In the genomic region with DNA sequence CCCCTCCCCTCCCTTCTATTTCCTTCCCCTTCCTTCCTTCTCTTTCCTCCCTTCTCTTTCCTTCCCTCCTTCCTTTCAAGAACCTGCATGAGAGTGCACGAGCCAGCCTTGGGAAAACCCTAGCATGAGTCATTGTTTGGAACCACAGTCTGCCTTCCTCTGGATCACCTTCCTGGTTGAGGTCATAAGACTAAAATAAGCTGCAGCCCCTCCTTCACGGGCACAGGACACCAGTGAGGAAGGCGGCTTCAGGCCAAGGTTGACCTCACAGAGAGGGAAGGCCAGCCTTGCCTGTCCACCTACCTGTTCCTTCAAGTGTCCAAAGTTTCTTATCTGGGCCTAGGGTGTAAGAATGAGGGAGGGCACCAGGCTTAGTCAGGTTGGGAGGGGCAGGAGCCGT, we compare ENCODE assay signal across 9 mouse cellular contexts. TPM values are rescaled to one million over a fixed set of nuclear protein-coding genes. Genes with fewer than 3 reads are reported as not detected.
DNase-seq lines count a peak whose midpoint lies in the region; ATAC-seq and TF ChIP-seq lines count a peak whose summit lies in the region.
"Had no signal": no experiment of that assay in that cellular context is flagged by ENCODE, and none has a peak within 500 bp of the region (broad histone marks: within the 10 kb centered on the region; RNA-seq: fewer than 3 reads in every experiment).

No protein-coding gene starts in this region.

- H3K36me3 ChIP-seq in forebrain, embryonic 10.5 days (replicated peaks): no peaks in the 10 kb centered on the region
- no peaks in the 10 kb centered on the region for H3K36me3 ChIP-seq in forebrain, embryonic 12.5 days (replicated peaks)
- no peaks in the 10 kb centered on the region for H3K36me3 ChIP-seq in lung, embryonic 14.5 days (ENCODE audit: insufficient read depth)
- H3K36me3 ChIP-seq: hindbrain, embryonic 15.5 days had no signal

- H3K27me3 ChIP-seq in forebrain, embryonic 10.5 days (ENCODE audit: poor library complexity, severe bottlenecking): no peaks in the 10 kb centered on the region
- no peaks in the 10 kb centered on the region for H3K27me3 ChIP-seq in forebrain, embryonic 12.5 days
- no peaks in the 10 kb centered on the region for H3K27me3 ChIP-seq in lung, embryonic 14.5 days (ENCODE audit: insufficient read depth, low read length)
- H3K27me3 ChIP-seq: hindbrain, embryonic 15.5 days had no signal

- no peaks in the 10 kb centered on the region for H3K9me3 ChIP-seq in forebrain, embryonic 10.5 days
- no peaks in the 10 kb centered on the region for H3K9me3 ChIP-seq in forebrain, embryonic 12.5 days
- no peaks in the 10 kb centered on the region for H3K9me3 ChIP-seq in lung, embryonic 14.5 days (ENCODE audit: low read depth, low read length)
- H3K9me3 ChIP-seq: hindbrain, embryonic 15.5 days had no signal

- no peak overlapping the region for H3K9ac ChIP-seq in forebrain, embryonic 12.5 days
- peak overlapping the region; percentile 26; the same call in 1 of the 2 replicates for H3K9ac ChIP-seq in lung, embryonic 14.5 days
- H3K9ac ChIP-seq: hindbrain, embryonic 15.5 days had no signal

- no peak for DNase-seq in forebrain, embryonic 10.5 days (ENCODE audit: extremely low spot score, low spot score)
- DNase-seq in gastrocnemius, adult 8-10 months (ENCODE audit: low spot score in 2 of 2): peak; percentile 80 to 82
- DNase-seq in kidney, adult 11 months: peak; percentile 69
- DNase-seq in lung, embryonic 14.5 days: peak; percentile 71
- peak; percentile 71 for DNase-seq in yolk sac, embryonic 10.5 days (ENCODE audit: low spot score)
- DNase-seq in retina, embryonic 14.5 days (ENCODE audit: low spot score): no peak
- DNase-seq in layer of hippocampus, postnatal 10 days (ENCODE audit: low spot score in 2 of 2): no peak

- 71% methylated on average over 4 of the region's 4 CpGs for WGBS in forebrain, embryonic 10.5 days
- 71% methylated on average over 4 of the region's 4 CpGs for WGBS in forebrain, embryonic 12.5 days
- 19% methylated on average over 4 of the region's 4 CpGs for WGBS in lung, embryonic 14.5 days

- peak overlapping the region; percentile 31; the same call in 1 of the 2 replicates for H3K27ac ChIP-seq in forebrain, embryonic 10.5 days
- no peak overlapping the region for H3K27ac ChIP-seq in forebrain, embryonic 12.5 days
- peak overlapping the region; percentile 89 for H3K27ac ChIP-seq in lung, embryonic 14.5 days (ENCODE audit: low read depth)
- H3K27ac ChIP-seq: hindbrain, embryonic 15.5 days had no signal

- no peak overlapping the region for H3K4me3 ChIP-seq in forebrain, embryonic 10.5 days
- no peak overlapping the region for H3K4me3 ChIP-seq in forebrain, embryonic 12.5 days (replicated peaks)
- no peak overlapping the region for H3K4me3 ChIP-seq in lung, embryonic 14.5 days (ENCODE audit: low read depth, low read length)
- H3K4me3 ChIP-seq: hindbrain, embryonic 15.5 days had no signal

- H3K4me1 ChIP-seq in forebrain, embryonic 10.5 days: peaks cover 11% of the 10 kb centered on the region
- peaks cover 8% of the 10 kb centered on the region for H3K4me1 ChIP-seq in forebrain, embryonic 12.5 days
- H3K4me1 ChIP-seq in lung, embryonic 14.5 days (ENCODE audit: insufficient read depth): 0 out of 2 replicates have a peak, but pooled peaks cover 8% of the 10 kb centered on the region
- H3K4me1 ChIP-seq: hindbrain, embryonic 15.5 days had no signal

- no peak overlapping the region for H3K4me2 ChIP-seq in forebrain, embryonic 12.5 days
- H3K4me2 ChIP-seq in lung, embryonic 14.5 days: peak overlapping the region; percentile 49
- H3K4me2 ChIP-seq: hindbrain, embryonic 15.5 days had no signal

- ATAC-seq in forebrain, embryonic 12.5 days (ENCODE audit: low FRiP score): no peak
- ATAC-seq in lung, embryonic 14.5 days (ENCODE audit: insufficient read depth): peak; percentile 62

- TF ChIP-seq CTCF in lung, embryonic 14.5 days (IDR thresholded peaks at IDR 0.05; ENCODE audit: low read depth): no peak

RNA-seq across cellular contexts. Expression of a gene that starts 36.6 kb away (rescaled TPM):
- polyA plus RNA-seq in forebrain, embryonic 10.5 days (2016; fragmentation: Nextera tagmentation; extraction: Ambion mirVana): 3.9 and 4.4 TPM in 2 replicates
- 3.6 and 4.6 TPM in 2 replicates for polyA plus RNA-seq in forebrain, embryonic 12.5 days (2016; fragmentation: Nextera tagmentation; extraction: Ambion mirVana)
- total RNA-seq in gastrocnemius, adult 8-10 months (2022): 1 to 10 TPM; 3.0 to 3.6 (median 3.4) TPM
- 10.2 and 10.7 TPM in 2 replicates for polyA plus RNA-seq in lung, embryonic 14.5 days (2014; fragmentation: Nextera tagmentation; extraction: Ambion mirVana)
- total RNA-seq in layer of hippocampus, postnatal 10 days (2021): 1 to 10 TPM; 6.9 to 8.0 TPM

Comparison
In these comparisons a context has a peak if more than half of its experiments do, and no peak if none do; other contexts are left out.
1. DNase-seq: peak in gastrocnemius, adult 8-10 months (2 of 2), kidney, adult 11 months (single experiment), lung, embryonic 14.5 days (single experiment) and yolk sac, embryonic 10.5 days (single experiment); none in forebrain, embryonic 10.5 days (single experiment), retina, embryonic 14.5 days (single experiment) and layer of hippocampus, postnatal 10 days (0 of 2).